Comparison of ENCODE assay signal across 27 mouse cellular contexts in genomic region chr5:112781231-112781630, GRCm38 (mm10).
DNase-seq lines count a peak whose midpoint lies in the region; ATAC-seq and TF ChIP-seq lines count a peak whose summit lies in the region.
"Had no signal": no experiment of that assay in that cellular context is flagged by ENCODE, and none has a peak within 500 bp of the region (broad histone marks: within the 10 kb centered on the region; RNA-seq: fewer than 3 reads in every experiment).

No protein-coding gene starts in this region.

- no peak overlapping the region for H3K4me2 ChIP-seq in forebrain, embryonic 15.5 days (replicated peaks)
- H3K4me2 ChIP-seq: forebrain, embryonic 13.5 days; heart, embryonic 15.5 days; limb, embryonic 15.5 days; midbrain, embryonic 13.5 days had no signal

- DNase-seq in cerebellum, adult 18-20 months = peak; percentile 29 to 48
- DNase-seq in cerebellum, postnatal 4 days (ENCODE audit: low spot score in 2 of 2) = no peak
- peak in 1 of 2 experiments; percentile 23 for DNase-seq in layer of hippocampus, adult 2 months (ENCODE audit: low spot score in 2 of 2)
- DNase-seq in layer of hippocampus, adult 8-10 months (ENCODE audit: low spot score in 2 of 2) = no peak
- peak; percentile 30 to 34 for DNase-seq in right cerebral cortex, adult 2 months (ENCODE audit: low spot score in 2 of 2)
- no peak for DNase-seq in right cerebral cortex, postnatal 4 days
- DNase-seq: adrenal gland, adult 8-10 months; gastrocnemius, postnatal 25 days; heart, adult 11 months; kidney, adult 18-20 months; kidney, postnatal 36 days; lung, adult 2 months; lung, postnatal 10 days; thymus, adult 18-20 months; thymus, postnatal 25 days had no signal

- no peaks in the 10 kb centered on the region for H3K27me3 ChIP-seq in forebrain, embryonic 15.5 days
- H3K27me3 ChIP-seq: forebrain, embryonic 13.5 days; heart, embryonic 15.5 days; limb, embryonic 15.5 days; midbrain, embryonic 13.5 days had no signal

- H3K36me3 ChIP-seq in forebrain, embryonic 15.5 days = no peaks in the 10 kb centered on the region
- H3K36me3 ChIP-seq: G1E; limb, embryonic 10.5 days; limb, embryonic 15.5 days; midbrain, embryonic 13.5 days had no signal

- no peak overlapping the region for H3K9ac ChIP-seq in forebrain, embryonic 15.5 days (replicated peaks)
- H3K9ac ChIP-seq: forebrain, embryonic 13.5 days; heart, embryonic 15.5 days; limb, embryonic 15.5 days; liver, embryonic 14.5 days; midbrain, embryonic 13.5 days had no signal

- no peak overlapping the region for H3K4me3 ChIP-seq in layer of hippocampus, adult 2 months
- H3K4me3 ChIP-seq in forebrain, embryonic 15.5 days = no peak overlapping the region
- H3K4me3 ChIP-seq: forebrain, embryonic 13.5 days; heart, embryonic 10.5 days; heart, embryonic 15.5 days; limb, embryonic 10.5 days; limb, embryonic 15.5 days; midbrain, embryonic 13.5 days had no signal

- WGBS in forebrain, embryonic 15.5 days = 90% methylated on average over 4 of the region's 4 CpGs

- H3K9me3 ChIP-seq in forebrain, embryonic 15.5 days = no peaks in the 10 kb centered on the region
- H3K9me3 ChIP-seq: forebrain, embryonic 13.5 days; heart, embryonic 10.5 days; heart, embryonic 15.5 days; limb, embryonic 10.5 days; limb, embryonic 15.5 days; midbrain, embryonic 13.5 days had no signal

- peak overlapping the region; percentile 91 for H3K27ac ChIP-seq in layer of hippocampus, adult 2 months
- H3K27ac ChIP-seq in forebrain, embryonic 15.5 days (replicated peaks) = no peak overlapping the region
- H3K27ac ChIP-seq: forebrain, embryonic 13.5 days; heart, embryonic 10.5 days; heart, embryonic 15.5 days; limb, embryonic 10.5 days; limb, embryonic 15.5 days; liver, embryonic 14.5 days; macrophage; midbrain, embryonic 13.5 days; stomach, postnatal 0 days had no signal

- H3K4me1 ChIP-seq in forebrain, embryonic 15.5 days = peaks cover 16% of the 10 kb centered on the region; the same call in 1 of the 2 replicates
- H3K4me1 ChIP-seq: limb, embryonic 10.5 days; limb, embryonic 15.5 days had no signal

- no peak for TF ChIP-seq CTCF in layer of hippocampus, adult 2 months (conservative IDR thresholded peaks at IDR 0.05)

- no peak for ATAC-seq in forebrain, embryonic 15.5 days (replicated peaks)
- ATAC-seq: forebrain, embryonic 13.5 days; hindbrain, embryonic 16.5 days; midbrain, embryonic 13.5 days had no signal

Comparison
In these comparisons a context has a peak if more than half of its experiments do, and no peak if none do; other contexts are left out.
1. DNase-seq: peak in cerebellum, adult 18-20 months (2 of 2) and right cerebral cortex, adult 2 months (2 of 2); none in cerebellum, postnatal 4 days (0 of 2), layer of hippocampus, adult 8-10 months (0 of 2) and right cerebral cortex, postnatal 4 days (single experiment).